Mouse (Mus musculus) liver, postnatal 0 days (tissue): ENCODE data around the gene Gtpbp1.
A peak's percentile ranks its signal among the peaks of the same experiment; 100 is the strongest.

Source experiments
- CTCF ChIP-seq: sonication (generic); IDR thresholded peaks from 2 replicates; pipeline ENCODE4 v1.5.1; 2016; ENCODE audit warnings: antibody characterized with exemption, low read depth
- EP300 ChIP-seq: IDR thresholded peaks from 2 replicates; pipeline ENCODE4 v1.6.1; 2016; ENCODE audit warnings: antibody characterized with exemption, low read depth, mild to moderate bottlenecking

- TF ChIP-seq CTCF (peak; percentile 78), EP300 (no peak)
Measured at GRCm38 (mm10) chr15:79723439-79723838, 32.8 kb downstream of the Gtpbp1 start.
